Mouse (Mus musculus): ENCODE data around the gene Nadsyn1.
A peak's percentile ranks its signal among the peaks of the same experiment; 100 is the strongest.

Nadsyn1 gene

DNA sequence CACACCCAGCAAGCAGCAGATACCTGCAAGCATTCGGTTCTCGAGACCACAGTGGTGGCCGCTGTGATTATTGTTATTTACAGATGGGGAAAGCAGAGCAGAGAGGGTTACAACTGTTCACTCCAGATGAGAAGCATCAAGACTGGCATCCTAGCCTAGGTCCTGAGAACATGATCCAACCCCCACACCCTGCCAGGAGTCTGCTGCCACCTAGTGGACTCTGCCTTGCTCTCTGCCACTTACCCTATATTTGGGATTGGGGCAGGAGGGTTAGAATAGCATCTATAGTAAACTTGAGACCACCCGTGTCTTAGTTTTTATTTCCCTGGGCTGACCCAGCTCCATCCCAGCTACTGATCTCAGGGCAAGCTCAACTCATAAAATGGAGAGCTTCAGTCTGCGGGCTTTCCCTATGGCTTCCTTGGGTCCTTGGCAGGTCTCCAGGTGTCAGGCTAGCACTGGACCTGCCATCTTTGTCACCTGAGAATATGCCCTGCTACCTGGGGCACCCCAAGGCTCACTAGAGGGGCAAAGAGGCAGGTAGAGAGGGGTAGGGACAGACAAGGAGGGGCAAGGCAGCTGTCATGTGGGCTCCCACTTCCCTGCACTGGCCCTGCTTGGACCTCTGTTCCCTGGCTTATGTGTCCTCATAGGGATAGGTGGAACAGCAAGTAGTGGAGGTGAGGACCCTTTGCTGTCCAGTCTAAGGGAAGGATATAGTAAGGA lies 68.5 kb downstream of the Nadsyn1 start:
- DNase-seq (ENCODE audit: low read depth, low spot score), result peak; percentile 62

DNA sequence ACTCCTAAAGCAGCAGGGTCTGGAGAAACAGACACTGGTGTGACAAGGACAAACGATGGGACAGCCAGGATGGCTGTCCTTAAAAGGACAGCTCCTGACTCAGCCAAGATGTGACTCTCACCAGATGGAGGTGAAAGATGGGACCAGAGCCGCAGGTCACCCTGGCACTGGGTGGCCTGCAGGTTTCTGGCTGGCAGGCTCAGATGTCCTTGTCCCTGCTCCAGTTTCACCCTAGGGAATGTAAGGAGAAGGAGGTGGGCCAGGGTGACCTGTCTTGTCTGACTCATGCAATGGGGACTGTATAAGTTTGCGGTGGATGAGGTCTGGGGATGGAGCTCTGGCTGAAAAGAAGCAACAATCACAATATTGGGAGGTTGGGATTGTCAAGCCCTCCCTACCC lies 70.0 kb downstream of the Nadsyn1 start:
- no peak for DNase-seq (ENCODE audit: low read depth, low spot score)

DNA sequence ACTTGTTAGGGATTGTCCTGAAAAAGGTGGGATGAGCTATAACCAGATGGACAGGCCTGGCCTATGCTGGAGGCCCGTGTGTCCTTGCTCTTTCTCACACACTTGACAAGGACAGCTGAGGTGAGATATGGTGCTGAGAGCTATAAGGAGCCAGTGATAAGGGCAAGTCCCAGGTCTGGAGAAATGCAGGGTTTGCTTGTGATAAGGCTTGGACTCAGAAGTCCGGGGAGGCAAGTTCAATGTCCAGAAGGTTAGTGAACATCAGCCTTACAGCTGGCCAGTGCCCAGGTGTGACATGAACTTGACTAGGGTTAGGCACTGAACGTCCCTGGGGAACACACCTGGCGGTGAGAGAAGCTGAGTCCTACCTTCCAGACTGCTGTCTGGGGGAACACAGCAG lies 70.6 kb downstream of the Nadsyn1 start:
- no peak for DNase-seq (ENCODE audit: low read depth, low spot score)

DNA sequence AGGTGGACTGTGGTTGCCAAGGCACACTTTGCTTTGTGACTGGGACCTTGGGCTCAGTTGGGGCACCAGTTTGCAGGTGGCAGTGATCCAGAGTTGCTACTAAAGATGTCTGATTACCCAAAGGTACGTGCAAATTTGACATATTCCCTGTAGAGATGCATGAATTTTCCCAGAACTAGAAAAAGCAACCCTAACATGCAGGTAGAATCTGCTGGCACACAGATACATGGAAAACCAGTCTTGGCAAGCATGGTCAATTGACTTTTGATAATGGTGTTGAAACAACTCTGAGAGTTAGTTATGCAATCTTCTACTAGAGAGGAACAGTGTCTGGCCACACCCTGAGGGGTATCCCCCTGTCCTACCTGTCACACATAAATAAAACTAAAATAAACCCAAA lies 71.3 kb downstream of the Nadsyn1 start:
- DNase-seq (ENCODE audit: low read depth, low spot score), result no peak

DNA sequence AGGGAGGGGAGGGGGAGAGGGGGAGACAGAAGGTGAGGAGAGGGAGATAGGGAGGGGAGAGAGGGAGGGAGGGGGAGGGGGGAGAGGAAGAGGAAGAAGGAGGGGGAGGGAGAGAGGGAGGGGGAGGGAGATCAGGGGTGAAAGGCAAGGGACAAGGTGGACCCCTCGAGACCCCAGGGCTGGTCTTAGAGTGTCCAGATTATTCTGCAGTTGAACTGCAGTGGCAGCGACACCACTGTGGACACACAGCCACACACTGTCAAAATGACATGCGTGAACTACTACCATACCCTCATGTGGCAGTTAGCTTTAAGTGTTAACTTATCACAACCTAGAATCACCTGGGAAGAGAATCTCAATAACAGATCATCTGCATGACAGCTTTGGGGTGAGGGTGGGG lies 73.6 kb downstream of the Nadsyn1 start:
- no peak for DNase-seq (ENCODE audit: low read depth, low spot score)

DNA sequence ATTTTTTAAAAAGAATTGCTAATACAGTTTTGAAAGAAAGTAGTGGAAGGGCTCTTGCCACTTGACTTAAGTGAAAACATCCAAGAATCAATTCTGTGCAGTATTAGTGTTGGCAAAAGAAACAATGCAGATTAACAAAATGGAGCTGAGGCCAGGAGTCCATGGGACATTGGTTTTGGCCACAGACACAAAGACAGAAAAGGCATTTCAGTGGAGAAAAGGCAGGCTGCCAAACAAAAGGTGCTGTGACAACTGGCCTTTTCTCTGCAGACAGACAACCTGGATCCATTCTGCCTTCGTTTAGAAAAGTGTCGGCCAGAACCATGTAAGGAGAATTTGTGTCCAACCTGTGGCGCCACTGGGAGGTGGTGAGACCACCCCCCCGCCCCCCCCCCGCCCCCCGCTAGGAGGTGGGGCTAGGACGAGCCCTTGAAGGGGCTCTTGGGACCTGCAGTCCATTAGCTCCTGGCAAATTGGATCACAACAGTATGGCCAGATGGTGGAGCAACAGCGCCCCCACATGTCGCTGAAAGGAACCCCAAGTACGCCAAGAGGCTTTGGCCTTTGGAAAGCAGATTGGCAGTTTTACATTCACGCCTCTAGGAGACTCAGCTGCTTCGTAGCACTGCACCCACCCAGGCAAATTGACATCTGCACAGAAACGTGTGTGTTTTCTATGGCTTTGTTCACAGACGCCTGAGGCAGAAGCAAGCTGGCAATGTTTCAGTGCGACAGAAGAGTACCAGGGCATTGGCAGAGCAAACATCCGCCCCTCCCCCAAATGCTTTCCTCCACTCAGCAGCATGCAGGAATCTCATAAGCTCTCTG lies 74.4 kb downstream of the Nadsyn1 start:
- DNase-seq (ENCODE audit: low read depth, low spot score), result peak; percentile 89

Data from ZHBTc4 (cell line).